Mouse (Mus musculus) hindbrain, embryonic 16.5 days (tissue): ENCODE measurements around the gene Smtnl1. TPM values are rescaled to one million over a fixed set of nuclear protein-coding genes. Genes with fewer than 3 reads are reported as not detected.
A peak's percentile ranks its signal among the peaks of the same experiment; 100 is the strongest.

Experiments
- ATAC-seq: fragments of 200-750 bp; cut with Nextera tagmentation; 2 replicates; pipeline ENCODE4 v1.8.0; 2017; ENCODE audit warnings: moderate TSS enrichment, moderate library complexity
- H3K27ac ChIP-seq: fragments of 300-500 bp; sonication (generic); 2 replicates; pipeline ENCODE4 v1.5.1; 2014; ENCODE audit warnings: low read depth, mild to moderate bottlenecking, control low read depth, low read length, moderate library complexity
- H3K27me3 ChIP-seq: fragments of 300-500 bp; sonication (generic); replicated peaks from 2 replicates; pipeline ENCODE4 v1.6.1; 2014; ENCODE audit warnings: low read length; ENCODE audit not compliant: control insufficient read depth, insufficient read depth
- H3K36me3 ChIP-seq: fragments of 300-500 bp; sonication (generic); 2 replicates; pipeline ENCODE4 v1.6.1; 2014; ENCODE audit warnings: mild to moderate bottlenecking, low read length, moderate library complexity, mixed read lengths; ENCODE audit not compliant: control insufficient read depth, insufficient read depth
- H3K4me1 ChIP-seq: fragments of 300-500 bp; sonication (generic); 2 replicates; pipeline ENCODE4 v1.6.1; 2014; ENCODE audit warnings: low read depth, low read length; ENCODE audit not compliant: control insufficient read depth, insufficient read depth
- H3K4me2 ChIP-seq: fragments of 300-500 bp; sonication (generic); 2 replicates; pipeline ENCODE4 v1.6.1; 2014; ENCODE audit warnings: mild to moderate bottlenecking, low read length, control low read depth, moderate library complexity
- H3K4me3 ChIP-seq: fragments of 300-500 bp; sonication (generic); 2 replicates; pipeline ENCODE4 v1.5.1; 2014; ENCODE audit warnings: mild to moderate bottlenecking, low read length, control low read depth, moderate library complexity
- H3K9ac ChIP-seq: fragments of 300-500 bp; sonication (generic); 2 replicates; pipeline ENCODE4 v1.6.1; 2014; ENCODE audit warnings: low read depth, mild to moderate bottlenecking, control low read depth, low read length, moderate library complexity
- H3K9me3 ChIP-seq: fragments of 300-500 bp; sonication (generic); 2 replicates; pipeline ENCODE4 v1.6.1; 2014; ENCODE audit warnings: mild to moderate bottlenecking, low read length, moderate library complexity; ENCODE audit not compliant: control insufficient read depth
- WGBS: fragments of 180-500 bp; shearing (Covaris S2); extraction: QIAGEN DNeasy Blood & Tissue Kit; methylation state at CpG from one replicate; pipeline ENCODE4 v1.1.7; 2014; 5-methylcytosine and 5-hydroxymethylcytosine counted together
- polyA plus RNA-seq: library from polyadenylated mRNA; unstranded; fragments of >200 nt; fragmentation: Nextera tagmentation; extraction: Ambion mirVana; gene quantifications from 2 replicates; pipeline ENCODE4 v1.2.1, GENCODE M21; 2015

Gene Smtnl1
- polyA plus RNA-seq, 1 experiment from 2014 or later: not detected

GRCm38 (mm10) chr2:84838993-84839980 lies 16.8 kb upstream of the Smtnl1 start:
- no peak overlapping the region for H3K27ac ChIP-seq
- H3K4me3 ChIP-seq: peak overlapping the region; percentile 64
- H3K27me3 ChIP-seq: peaks cover 29% of the 10 kb centered on the region
- WGBS: under 1% methylated on average over 47 of the region's 47 CpGs
- peak overlapping the region; percentile 99 for H3K4me2 ChIP-seq
- H3K9ac ChIP-seq: peak overlapping the region; percentile 66
- no peaks in the 10 kb centered on the region for H3K9me3 ChIP-seq
- H3K36me3 ChIP-seq: no peaks in the 10 kb centered on the region
- no peak; the same call in 1 of the 2 replicates for ATAC-seq
- peaks cover 19% of the 10 kb centered on the region for H3K4me1 ChIP-seq

GRCm38 (mm10) chr2:84838593-84838949 lies 16.1 kb upstream of the Smtnl1 start, which contains the start of gene Slc43a1:
Slc43a1 (plus strand) TSS chr2:84838850.
- WGBS: 20% methylated on average over 10 of the region's 10 CpGs
- Histone ChIP-seq H3K4me2 (peak within 1 kb of the TSS; percentile 99), H3K36me3 (no peaks in the 10 kb centered on the region), H3K9ac (peak within 1 kb of the TSS; percentile 66), H3K27me3 (peaks cover 29% of the 10 kb centered on the region), H3K27ac (no peak within 1 kb of the TSS), H3K4me1 (peaks cover 19% of the 10 kb centered on the region), H3K4me3 (peak within 1 kb of the TSS; percentile 64), H3K9me3 (no peaks in the 10 kb centered on the region)
- no peak for ATAC-seq

GRCm38 (mm10) chr2:84837817-84838592 lies 15.6 kb upstream of the Smtnl1 start:
- Histone ChIP-seq H3K27me3 (peaks cover 29% of the 10 kb centered on the region), H3K9ac (no peak overlapping the region; the same call in 1 of the 2 replicates), H3K4me3 (no peak overlapping the region), H3K36me3 (no peaks in the 10 kb centered on the region), H3K27ac (no peak overlapping the region), H3K9me3 (no peaks in the 10 kb centered on the region), H3K4me1 (peaks cover 19% of the 10 kb centered on the region), H3K4me2 (no peak overlapping the region)
- ATAC-seq: no peak
- 28% methylated on average over 9 of the region's 9 CpGs for WGBS

GRCm38 (mm10) chr2:84837107-84837506 lies 14.7 kb upstream of the Smtnl1 start:
- WGBS: 69% methylated on average over 8 of the region's 8 CpGs
- H3K9me3 ChIP-seq: no peaks in the 10 kb centered on the region
- H3K4me2 ChIP-seq: no peak overlapping the region
- no peaks in the 10 kb centered on the region for H3K36me3 ChIP-seq
- ATAC-seq: no peak
- no peak overlapping the region for H3K9ac ChIP-seq
- H3K4me3 ChIP-seq: no peak overlapping the region
- no peak overlapping the region for H3K27ac ChIP-seq
- H3K4me1 ChIP-seq: peaks cover 19% of the 10 kb centered on the region
- peaks cover 29% of the 10 kb centered on the region for H3K27me3 ChIP-seq

GRCm38 (mm10) chr2:84831666-84832391 lies 9.4 kb upstream of the Smtnl1 start:
- H3K4me3 ChIP-seq: no peak overlapping the region
- no peak overlapping the region for H3K27ac ChIP-seq
- H3K9me3 ChIP-seq: no peaks in the 10 kb centered on the region

GRCm38 (mm10) chr2:84827283-84827920 lies 5.0 kb upstream of the Smtnl1 start:
- Histone ChIP-seq H3K27me3 (no peaks in the 10 kb centered on the region), H3K27ac (peak overlapping the region; percentile 45; the same call in 1 of the 2 replicates), H3K4me3 (peak overlapping the region; percentile 84), H3K4me1 (peaks cover 9% of the 10 kb centered on the region), H3K9me3 (no peaks in the 10 kb centered on the region), H3K4me2 (peak overlapping the region; percentile 96), H3K9ac (peak overlapping the region; percentile 78), H3K36me3 (peaks cover 2% of the 10 kb centered on the region; the same call in 1 of the 2 replicates)
- no peak; the same call in 1 of the 2 replicates for ATAC-seq
- WGBS: under 1% methylated on average over 29 of the region's 29 CpGs

More at GRCm38 (mm10) chr2:84831666-84832391, 9.4 kb upstream of the Smtnl1 start:
- 34% methylated on average over 10 of the region's 10 CpGs for WGBS
- Histone ChIP-seq H3K4me2 (no peak overlapping the region), H3K36me3 (peaks cover 2% of the 10 kb centered on the region; the same call in 1 of the 2 replicates), H3K4me1 (peaks cover 9% of the 10 kb centered on the region), H3K27me3 (no peaks in the 10 kb centered on the region), H3K9ac (no peak overlapping the region)
- ATAC-seq: peak; percentile 74

- Histone ChIP-seq H3K9ac (peak within 1 kb of the TSS; percentile 78), H3K27ac (peak within 1 kb of the TSS; percentile 45)
- ATAC-seq: peak; percentile 96
These were observed 4.2 kb upstream of the Smtnl1 start, which contains the start of gene Timm10 for GRCm38 (mm10) chr2:84826488-84827282. Timm10 (plus strand) TSS chr2:84826997.

More at GRCm38 (mm10) chr2:84826488-84827282, 4.2 kb upstream of the Smtnl1 start, which contains the start of gene Timm10:
- under 1% methylated on average over 34 of the region's 34 CpGs for WGBS
- Histone ChIP-seq H3K4me1 (peaks cover 9% of the 10 kb centered on the region), H3K36me3 (peaks cover 2% of the 10 kb centered on the region; the same call in 1 of the 2 replicates), H3K27me3 (no peaks in the 10 kb centered on the region), H3K4me3 (peak within 1 kb of the TSS; percentile 84), H3K9me3 (no peaks in the 10 kb centered on the region), H3K4me2 (peak within 1 kb of the TSS; percentile 96)
